Mouse (Mus musculus): ENCODE measurements around the gene Fbln1. TPM values are rescaled to one million over a fixed set of nuclear protein-coding genes. Genes with fewer than 3 reads are reported as not detected.

Gene Fbln1
- polyA plus RNA-seq, 1 experiment = 5.5 TPM

GRCm38 (mm10) chr15:85216069-85216813 is 10.5 kb downstream of the Fbln1 start:
- H3K4me1 ChIP-seq (ENCODE audit: control insufficient read depth, insufficient read depth, insufficient read length) = no peaks in the 10 kb centered on the region
- 93% methylated on average over 7 of the region's 7 CpGs for WGBS
- no peaks in the 10 kb centered on the region for H3K36me3 ChIP-seq (ENCODE audit: control insufficient read depth, insufficient read depth, low read length)
- H3K4me3 ChIP-seq (ENCODE audit: extremely low read depth, insufficient read depth, insufficient read length) = no peak overlapping the region
- no peak overlapping the region for H3K27ac ChIP-seq (ENCODE audit: insufficient read depth, low read length)
- no peak for DNase-seq (ENCODE audit: low read depth in 1 of 2, low spot score in 2 of 2)
- TF ChIP-seq CTCF (IDR thresholded peaks at IDR 0.05; ENCODE audit: extremely low read depth, insufficient read depth, insufficient read length, insufficient replicate concordance) = no peak
- TF ChIP-seq POLR2A (IDR thresholded peaks at IDR 0.05; ENCODE audit: low read depth, low read length) = no peak
- no peaks in the 10 kb centered on the region for H3K27me3 ChIP-seq (ENCODE audit: control insufficient read depth, insufficient read depth, low read length)

- DNase-seq (ENCODE audit: low read depth in 1 of 2, low spot score in 2 of 2) = no peak
These were observed 13.0 kb downstream of the Fbln1 start for GRCm38 (mm10) chr15:85218617-85219265.

GRCm38 (mm10) chr15:85220371-85220770 is 14.6 kb downstream of the Fbln1 start:
- no peak overlapping the region for H3K27ac ChIP-seq (ENCODE audit: insufficient read depth, low read length)

More at GRCm38 (mm10) chr15:85218617-85219265, 13.0 kb downstream of the Fbln1 start:
- no peak overlapping the region for H3K4me3 ChIP-seq (ENCODE audit: extremely low read depth, insufficient read depth, insufficient read length)
- no peaks in the 10 kb centered on the region for H3K4me1 ChIP-seq (ENCODE audit: control insufficient read depth, insufficient read depth, insufficient read length)
- no peak overlapping the region for H3K27ac ChIP-seq (ENCODE audit: insufficient read depth, low read length)
- no peaks in the 10 kb centered on the region for H3K36me3 ChIP-seq (ENCODE audit: control insufficient read depth, insufficient read depth, low read length)
- H3K27me3 ChIP-seq (ENCODE audit: control insufficient read depth, insufficient read depth, low read length) = no peaks in the 10 kb centered on the region
- WGBS = 90% methylated on average over 5 of the region's 5 CpGs
- no peak for TF ChIP-seq CTCF (IDR thresholded peaks at IDR 0.05; ENCODE audit: extremely low read depth, insufficient read depth, insufficient read length, insufficient replicate concordance)
- TF ChIP-seq POLR2A (IDR thresholded peaks at IDR 0.05; ENCODE audit: low read depth, low read length) = no peak

GRCm38 (mm10) chr15:85221115-85221854 is 15.5 kb downstream of the Fbln1 start:
- no peak for TF ChIP-seq CTCF (IDR thresholded peaks at IDR 0.05; ENCODE audit: extremely low read depth, insufficient read depth, insufficient read length, insufficient replicate concordance)
- TF ChIP-seq POLR2A (IDR thresholded peaks at IDR 0.05; ENCODE audit: low read depth, low read length) = no peak
- no peaks in the 10 kb centered on the region for H3K36me3 ChIP-seq (ENCODE audit: control insufficient read depth, insufficient read depth, low read length)
- H3K27me3 ChIP-seq (ENCODE audit: control insufficient read depth, insufficient read depth, low read length) = no peaks in the 10 kb centered on the region
- H3K4me1 ChIP-seq (ENCODE audit: control insufficient read depth, insufficient read depth, insufficient read length) = no peaks in the 10 kb centered on the region
- H3K27ac ChIP-seq (ENCODE audit: insufficient read depth, low read length) = no peak overlapping the region
- WGBS = 70% methylated on average over 12 of the region's 12 CpGs
- DNase-seq (ENCODE audit: low read depth in 1 of 2, low spot score in 2 of 2) = no peak
- H3K4me3 ChIP-seq (ENCODE audit: extremely low read depth, insufficient read depth, insufficient read length) = no peak overlapping the region

More at GRCm38 (mm10) chr15:85220371-85220770, 14.6 kb downstream of the Fbln1 start:
- 81% methylated on average over 6 of the region's 6 CpGs for WGBS
- Histone ChIP-seq H3K36me3 (ENCODE audit: control insufficient read depth, insufficient read depth, low read length) (no peaks in the 10 kb centered on the region), H3K27me3 (ENCODE audit: control insufficient read depth, insufficient read depth, low read length) (no peaks in the 10 kb centered on the region), H3K4me3 (ENCODE audit: extremely low read depth, insufficient read depth, insufficient read length) (no peak overlapping the region), H3K4me1 (ENCODE audit: control insufficient read depth, insufficient read depth, insufficient read length) (no peaks in the 10 kb centered on the region)
- no peak for TF ChIP-seq CTCF (IDR thresholded peaks at IDR 0.05; ENCODE audit: extremely low read depth, insufficient read depth, insufficient read length, insufficient replicate concordance)
- TF ChIP-seq POLR2A (IDR thresholded peaks at IDR 0.05; ENCODE audit: low read depth, low read length) = no peak
- no peak for DNase-seq (ENCODE audit: low read depth in 1 of 2, low spot score in 2 of 2)

GRCm38 (mm10) chr15:85225693-85226092 is 19.9 kb downstream of the Fbln1 start:
- no peak for DNase-seq (ENCODE audit: low read depth in 1 of 2, low spot score in 2 of 2)
- 92% methylated on average over 3 of the region's 3 CpGs for WGBS
- no peaks in the 10 kb centered on the region for H3K4me1 ChIP-seq (ENCODE audit: control insufficient read depth, insufficient read depth, insufficient read length)
- H3K27ac ChIP-seq (ENCODE audit: insufficient read depth, low read length) = no peak overlapping the region
- no peaks in the 10 kb centered on the region for H3K27me3 ChIP-seq (ENCODE audit: control insufficient read depth, insufficient read depth, low read length)
- TF ChIP-seq POLR2A (IDR thresholded peaks at IDR 0.05; ENCODE audit: low read depth, low read length) = no peak
- no peak for TF ChIP-seq CTCF (IDR thresholded peaks at IDR 0.05; ENCODE audit: extremely low read depth, insufficient read depth, insufficient read length, insufficient replicate concordance)
- no peaks in the 10 kb centered on the region for H3K36me3 ChIP-seq (ENCODE audit: control insufficient read depth, insufficient read depth, low read length)
- no peak overlapping the region for H3K4me3 ChIP-seq (ENCODE audit: extremely low read depth, insufficient read depth, insufficient read length)

- Histone ChIP-seq H3K4me3 (ENCODE audit: extremely low read depth, insufficient read depth, insufficient read length) (no peak overlapping the region), H3K36me3 (ENCODE audit: control insufficient read depth, insufficient read depth, low read length) (no peaks in the 10 kb centered on the region), H3K4me1 (ENCODE audit: control insufficient read depth, insufficient read depth, insufficient read length) (no peaks in the 10 kb centered on the region), H3K27me3 (ENCODE audit: control insufficient read depth, insufficient read depth, low read length) (no peaks in the 10 kb centered on the region), H3K27ac (ENCODE audit: insufficient read depth, low read length) (no peak overlapping the region)
- no peak for DNase-seq (ENCODE audit: low read depth in 1 of 2, low spot score in 2 of 2)
- 83% methylated on average over 7 of the region's 7 CpGs for WGBS
- TF ChIP-seq CTCF (IDR thresholded peaks at IDR 0.05; ENCODE audit: extremely low read depth, insufficient read depth, insufficient read length, insufficient replicate concordance) (no peak), POLR2A (IDR thresholded peaks at IDR 0.05; ENCODE audit: low read depth, low read length) (no peak)
These were observed 21.1 kb downstream of the Fbln1 start for GRCm38 (mm10) chr15:85226841-85227240.

Data from spleen, adult 2 months (tissue).